Mouse (Mus musculus) midbrain, postnatal 0 days (tissue): ENCODE measurements around the gene Trat1. TPM values are rescaled to one million over a fixed set of nuclear protein-coding genes. Genes with fewer than 3 reads are reported as not detected.

Experiments used
- ATAC-seq: fragments of 200-750 bp; cut with Nextera tagmentation; 2 replicates; pipeline ENCODE4 v1.8.0; 2017; ENCODE audit warnings: moderate number of reproducible peaks, mild to moderate bottlenecking, moderate TSS enrichment, moderate library complexity; ENCODE audit not compliant: low FRiP score
- DNase-seq: peaks from one replicate; pipeline ENCODE4 v3.0.0-alpha.2; 2015; ENCODE audit warnings: low spot score
- H3K27ac ChIP-seq: fragments of 300-500 bp; sonication (generic); 2 replicates; pipeline ENCODE4 v1.5.1; 2014; ENCODE audit warnings: low read depth, mild to moderate bottlenecking, low read length, mixed read lengths
- H3K27me3 ChIP-seq: fragments of 300-500 bp; sonication (generic); 2 replicates; pipeline ENCODE4 v1.6.1; 2014; ENCODE audit warnings: low read length, control low read depth, mixed read lengths; ENCODE audit not compliant: insufficient read depth
- H3K36me3 ChIP-seq: fragments of 300-500 bp; sonication (generic); 2 replicates; pipeline ENCODE4 v1.6.1; 2014; ENCODE audit warnings: low read length, control low read depth, mixed read lengths; ENCODE audit not compliant: insufficient read depth
- H3K4me1 ChIP-seq: fragments of 300-500 bp; sonication (generic); 2 replicates; pipeline ENCODE4 v1.6.1; 2014; ENCODE audit warnings: mild to moderate bottlenecking, control low read depth, antibody characterized with exemption, low read length, mixed read lengths; ENCODE audit not compliant: insufficient read depth
- H3K4me2 ChIP-seq: fragments of 300-500 bp; sonication (generic); 2 replicates; pipeline ENCODE4 v1.6.1; 2014; ENCODE audit warnings: low read depth, mild to moderate bottlenecking, low read length, mixed read lengths; ENCODE audit not compliant: poor library complexity, severe bottlenecking
- H3K4me3 ChIP-seq: fragments of 300-500 bp; sonication (generic); 2 replicates; pipeline ENCODE4 v1.5.1; 2014; ENCODE audit warnings: low read depth, mild to moderate bottlenecking, low read length, moderate library complexity
- H3K9ac ChIP-seq: fragments of 300-500 bp; sonication (generic); replicated peaks from 2 replicates; pipeline ENCODE4 v1.6.1; 2014; ENCODE audit warnings: mild to moderate bottlenecking, low read length, moderate library complexity, mixed read lengths; ENCODE audit not compliant: poor library complexity, severe bottlenecking
- H3K9me3 ChIP-seq: fragments of 300-500 bp; sonication (generic); 2 replicates; pipeline ENCODE4 v1.6.1; 2016; ENCODE audit warnings: low read length, control low read depth
- CTCF ChIP-seq: IDR thresholded peaks from 2 replicates; pipeline ENCODE4 v1.5.1; 2016; ENCODE audit warnings: antibody characterized with exemption, mild to moderate bottlenecking
- WGBS: fragments of 180-500 bp; shearing (Covaris S2); extraction: QIAGEN DNeasy Blood & Tissue Kit; methylation state at CpG from one replicate; pipeline ENCODE4 v1.1.7; 2014; 5-methylcytosine and 5-hydroxymethylcytosine counted together
- polyA plus RNA-seq: library from polyadenylated mRNA; unstranded; fragments of >200 nt; fragmentation: Nextera tagmentation; extraction: Ambion mirVana; gene quantifications from 2 replicates; pipeline ENCODE4 v1.2.1, GENCODE M21; 2015
- total RNA-seq: library from RNA; depleted of rRNA; stranded (reverse); fragments of >200 nt; gene quantifications from 2 replicates; pipeline ENCODE4 v1.2.3, GENCODE M21; 2014

Trat1 gene
- total and polyA plus RNA-seq, 2 experiments from 2014 or later = 0.11 TPM; not detected in 1

GRCm38 (mm10) chr16:48741549-48741948 is 30.3 kb downstream of the Trat1 start:
- Histone ChIP-seq H3K9ac (no peak overlapping the region), H3K4me2 (no peak overlapping the region), H3K9me3 (no peaks in the 10 kb centered on the region), H3K27ac (no peak overlapping the region), H3K4me3 (no peak overlapping the region), H3K36me3 (no peaks in the 10 kb centered on the region), H3K27me3 (no peaks in the 10 kb centered on the region), H3K4me1 (no peaks in the 10 kb centered on the region)
- no peak for TF ChIP-seq CTCF
- ATAC-seq (no peak), DNase-seq (no peak)
- 76% methylated on average over 3 of the region's 3 CpGs for WGBS

- no peak for ATAC-seq
- Histone ChIP-seq H3K4me3 (no peak overlapping the region), H3K9me3 (no peaks in the 10 kb centered on the region), H3K4me2 (no peak overlapping the region), H3K4me1 (no peaks in the 10 kb centered on the region), H3K9ac (no peak overlapping the region), H3K27ac (no peak overlapping the region), H3K36me3 (no peaks in the 10 kb centered on the region), H3K27me3 (no peaks in the 10 kb centered on the region)
- WGBS = 90% methylated on average over 6 of the region's 6 CpGs
- DNase-seq = no peak
- TF ChIP-seq CTCF = no peak
Measured at GRCm38 (mm10) chr16:48739974-48740373, 31.8 kb downstream of the Trat1 start.

GRCm38 (mm10) chr16:48738429-48738828 is 33.4 kb downstream of the Trat1 start:
- ATAC-seq (no peak), DNase-seq (no peak)
- Histone ChIP-seq H3K4me3 (no peak overlapping the region), H3K27me3 (no peaks in the 10 kb centered on the region), H3K9ac (no peak overlapping the region), H3K4me1 (no peaks in the 10 kb centered on the region), H3K36me3 (no peaks in the 10 kb centered on the region), H3K27ac (no peak overlapping the region), H3K9me3 (no peaks in the 10 kb centered on the region), H3K4me2 (no peak overlapping the region)
- 84% methylated on average over 2 of the region's 2 CpGs for WGBS
- TF ChIP-seq CTCF = no peak

- no peak for TF ChIP-seq CTCF
- Histone ChIP-seq H3K4me3 (no peak overlapping the region), H3K27me3 (no peaks in the 10 kb centered on the region), H3K9ac (no peak overlapping the region), H3K4me1 (no peaks in the 10 kb centered on the region), H3K4me2 (no peak overlapping the region), H3K9me3 (no peaks in the 10 kb centered on the region), H3K27ac (no peak overlapping the region), H3K36me3 (no peaks in the 10 kb centered on the region)
- ATAC-seq (no peak), DNase-seq (no peak)
- 88% methylated on average over 3 of the region's 3 CpGs for WGBS
Measured at GRCm38 (mm10) chr16:48736890-48737289, 34.9 kb downstream of the Trat1 start.

- Histone ChIP-seq H3K9me3 (no peaks in the 10 kb centered on the region), H3K27me3 (no peaks in the 10 kb centered on the region), H3K9ac (no peak overlapping the region), H3K4me2 (no peak overlapping the region), H3K4me1 (no peaks in the 10 kb centered on the region), H3K4me3 (no peak overlapping the region), H3K36me3 (no peaks in the 10 kb centered on the region), H3K27ac (no peak overlapping the region)
- WGBS = 87% methylated on average over 3 of the region's 3 CpGs
- DNase-seq (no peak), ATAC-seq (no peak)
- TF ChIP-seq CTCF = no peak
Measured at GRCm38 (mm10) chr16:48720259-48720658, 51.6 kb downstream of the Trat1 start.

GRCm38 (mm10) chr16:48719679-48720078 is 52.1 kb downstream of the Trat1 start:
- no peak for DNase-seq
- H3K4me1 ChIP-seq = no peaks in the 10 kb centered on the region
- no peak overlapping the region for H3K4me3 ChIP-seq
- H3K9ac ChIP-seq = no peak overlapping the region
- no peak for ATAC-seq
- TF ChIP-seq CTCF = no peak
- no peaks in the 10 kb centered on the region for H3K27me3 ChIP-seq
- H3K9me3 ChIP-seq = no peaks in the 10 kb centered on the region
- WGBS = 80% methylated on average over 3 of the region's 3 CpGs
- no peaks in the 10 kb centered on the region for H3K36me3 ChIP-seq
- no peak overlapping the region for H3K4me2 ChIP-seq
- no peak overlapping the region for H3K27ac ChIP-seq
